Mouse (Mus musculus) midbrain, embryonic 11.5 days (tissue): ENCODE data around the gene Olfr965. TPM values are rescaled to one million over a fixed set of nuclear protein-coding genes. Genes with fewer than 3 reads are reported as not detected.

ENCODE experiments used
- ATAC-seq: fragments of 200-750 bp; cut with Nextera tagmentation; 2 replicates; pipeline ENCODE4 v1.8.0; 2017; ENCODE audit warnings: moderate TSS enrichment, moderate library complexity; ENCODE audit not compliant: low FRiP score
- DNase-seq: peaks from one replicate; pipeline ENCODE4 v3.0.0; 2015; ENCODE audit warnings: low spot score; ENCODE audit errors: missing footprints
- H3K27ac ChIP-seq: fragments of 300-500 bp; sonication (generic); 2 replicates; pipeline ENCODE4 v1.5.1; 2014; ENCODE audit warnings: low read depth, low read length
- H3K27me3 ChIP-seq: fragments of 300-500 bp; sonication (generic); 2 replicates; pipeline ENCODE4 v1.6.1; 2014; ENCODE audit warnings: mild to moderate bottlenecking, low read length, moderate library complexity, mixed read lengths; ENCODE audit not compliant: control insufficient read depth, insufficient read depth
- H3K36me3 ChIP-seq: fragments of 300-500 bp; sonication (generic); 2 replicates; pipeline ENCODE4 v1.6.1; 2014; ENCODE audit warnings: mild to moderate bottlenecking, low read length, moderate library complexity, mixed read lengths; ENCODE audit not compliant: control insufficient read depth, insufficient read depth
- H3K4me1 ChIP-seq: fragments of 300-500 bp; sonication (generic); 2 replicates; pipeline ENCODE4 v1.6.1; 2014; ENCODE audit warnings: low read length; ENCODE audit not compliant: control insufficient read depth, insufficient read depth
- H3K4me2 ChIP-seq: fragments of 300-500 bp; sonication (generic); 2 replicates; pipeline ENCODE4 v1.6.1; 2014; ENCODE audit warnings: mild to moderate bottlenecking, moderate library complexity
- H3K4me3 ChIP-seq: fragments of 300-500 bp; sonication (generic); 2 replicates; pipeline ENCODE4 v1.5.1; 2014; ENCODE audit warnings: low read depth, low read length
- H3K9ac ChIP-seq: fragments of 300-500 bp; sonication (generic); 2 replicates; pipeline ENCODE4 v1.6.1; 2014; ENCODE audit warnings: low read length
- H3K9me3 ChIP-seq: fragments of 300-500 bp; sonication (generic); 2 replicates; pipeline ENCODE4 v1.6.1; 2016; ENCODE audit warnings: low read length; ENCODE audit not compliant: control insufficient read depth
- WGBS: fragments of 180-500 bp; shearing (Covaris S2); extraction: QIAGEN DNeasy Blood & Tissue Kit; methylation state at CpG from one replicate; pipeline ENCODE4 v1.1.7; 2014; 5-methylcytosine and 5-hydroxymethylcytosine counted together
- polyA plus RNA-seq: library from polyadenylated mRNA; unstranded; fragments of >200 nt; fragmentation: Nextera tagmentation; extraction: Ambion mirVana; gene quantifications from 2 replicates; pipeline ENCODE4 v1.2.1, GENCODE M21; 2014

Olfr965 gene
- polyA plus RNA-seq, 1 experiment from 2014 or later = not detected

- no peaks in the 10 kb centered on the region for H3K27me3 ChIP-seq
- no peak overlapping the region for H3K4me2 ChIP-seq
- no peak overlapping the region for H3K27ac ChIP-seq
- H3K9ac ChIP-seq = no peak overlapping the region
- H3K4me1 ChIP-seq = no peaks in the 10 kb centered on the region
- H3K9me3 ChIP-seq = no peaks in the 10 kb centered on the region
- WGBS = 90% methylated on average over 1 of the region's 1 CpGs
- ATAC-seq = no peak
- DNase-seq = no peak
- no peak overlapping the region for H3K4me3 ChIP-seq
- no peaks in the 10 kb centered on the region for H3K36me3 ChIP-seq
These were observed 29.6 kb downstream of the Olfr965 start for GRCm38 (mm10) chr9:39740741-39741140.

GRCm38 (mm10) chr9:39745949-39746348, 34.8 kb downstream of the Olfr965 start, which contains the start of gene Olfr967:
Olfr967 (plus strand) TSS chr9:39746249.
- no peak for DNase-seq
- H3K9me3 ChIP-seq = no peaks in the 10 kb centered on the region
- H3K9ac ChIP-seq = no peak within 1 kb of the TSS

DNA sequence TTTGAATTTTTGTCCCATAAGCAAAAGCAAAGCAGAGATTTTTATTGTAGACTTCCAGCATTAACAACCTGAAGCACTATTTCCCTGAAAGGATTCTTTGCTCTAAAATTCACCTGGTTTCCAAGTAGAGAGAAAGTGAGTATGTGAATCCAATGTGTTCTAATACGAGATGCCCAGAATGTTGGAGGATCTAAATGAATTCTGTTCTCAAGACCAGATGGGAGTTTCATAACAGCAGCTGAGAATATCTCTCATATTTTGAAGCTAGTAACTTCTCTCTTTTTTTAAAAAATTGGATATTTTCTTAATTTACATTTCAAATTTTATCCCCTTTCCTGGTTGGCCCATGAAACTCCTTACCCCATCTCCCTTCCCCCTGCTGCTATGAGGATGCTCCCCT, 35.3 kb downstream of the Olfr965 start:
- DNase-seq = no peak
- Histone ChIP-seq H3K9me3 (no peaks in the 10 kb centered on the region), H3K27me3 (no peaks in the 10 kb centered on the region), H3K4me1 (no peaks in the 10 kb centered on the region), H3K4me3 (no peak overlapping the region), H3K9ac (no peak overlapping the region), H3K27ac (no peak overlapping the region), H3K36me3 (no peaks in the 10 kb centered on the region), H3K4me2 (no peak overlapping the region)
- WGBS = 77% methylated on average over 1 of the region's 1 CpGs
- ATAC-seq = no peak

More at GRCm38 (mm10) chr9:39745949-39746348, 34.8 kb downstream of the Olfr965 start, which contains the start of gene Olfr967:
- Histone ChIP-seq H3K36me3 (no peaks in the 10 kb centered on the region), H3K27ac (no peak within 1 kb of the TSS), H3K4me3 (no peak within 1 kb of the TSS), H3K27me3 (no peaks in the 10 kb centered on the region), H3K4me1 (no peaks in the 10 kb centered on the region), H3K4me2 (no peak within 1 kb of the TSS)
- ATAC-seq = no peak

Other genes starting within 250 kb of the Olfr965 start
- gene Olfr955, start 239.4 kb upstream of the Olfr965 start, polyA plus RNA-seq = not detected in 2 replicates
- gene Olfr44, start 217.4 kb upstream of the Olfr965 start, polyA plus RNA-seq = not detected in 2 replicates
- gene Olfr957, start 195.5 kb upstream of the Olfr965 start, polyA plus RNA-seq = not detected in 2 replicates
- gene Olfr958, start 157.3 kb upstream of the Olfr965 start, polyA plus RNA-seq = not detected in 2 replicates
- gene Olfr959, start 135.8 kb upstream of the Olfr965 start, polyA plus RNA-seq = not detected in 2 replicates
- 12.2 and 17.0 TPM in 2 replicates for gene AW551984, start 107.0 kb upstream of the Olfr965 start, polyA plus RNA-seq
- not detected in 2 replicates for gene Olfr148, start 100.7 kb upstream of the Olfr965 start, polyA plus RNA-seq
- not detected in 2 replicates for gene Olfr960, start 90.0 kb upstream of the Olfr965 start, polyA plus RNA-seq
- not detected in 2 replicates for gene Olfr961, start 66.3 kb upstream of the Olfr965 start, polyA plus RNA-seq
- not detected in 2 replicates for gene Olfr963, start 44.1 kb upstream of the Olfr965 start, polyA plus RNA-seq
- 0.07 TPM in 1 of 2 replicates, not detected in the other for gene Olfr149, start 4.2 kb upstream of the Olfr965 start, polyA plus RNA-seq
- not detected in 2 replicates for gene Olfr150, start 19.6 kb downstream of the Olfr965 start, polyA plus RNA-seq
- not detected in 2 replicates for gene Olfr967, start 34.9 kb downstream of the Olfr965 start, polyA plus RNA-seq
- not detected in 2 replicates for gene Olfr968, start 71.9 kb downstream of the Olfr965 start, polyA plus RNA-seq
- not detected in 2 replicates for gene Olfr969, start 79.6 kb downstream of the Olfr965 start, polyA plus RNA-seq
- not detected in 2 replicates for gene Olfr970, start 97.5 kb downstream of the Olfr965 start, polyA plus RNA-seq
- not detected in 2 replicates for gene Olfr971, start 125.5 kb downstream of the Olfr965 start, polyA plus RNA-seq
- gene Olfr972, start 155.1 kb downstream of the Olfr965 start, polyA plus RNA-seq = not detected in 2 replicates
- gene Olfr229, start 196.0 kb downstream of the Olfr965 start, polyA plus RNA-seq = not detected in 2 replicates
- gene Olfr974, start 226.1 kb downstream of the Olfr965 start, polyA plus RNA-seq = not detected in 2 replicates
- not detected in 2 replicates for gene Olfr975, start 240.7 kb downstream of the Olfr965 start, polyA plus RNA-seq
- not detected in 2 replicates for gene Olfr976, start 249.8 kb downstream of the Olfr965 start, polyA plus RNA-seq